Mouse (Mus musculus): ENCODE measurements around the gene Ddr2. TPM values are rescaled to one million over a fixed set of nuclear protein-coding genes. Genes with fewer than 3 reads are reported as not detected.
"Not testable (repeated sequence)": the region's sequence is repeated elsewhere in the genome, so short reads cannot be mapped to it uniquely, and the experiment has no call there.

The Ddr2 gene
- total RNA-seq, 2 experiments from 2014 or later = 25.5 to 26.4 TPM

DNA sequence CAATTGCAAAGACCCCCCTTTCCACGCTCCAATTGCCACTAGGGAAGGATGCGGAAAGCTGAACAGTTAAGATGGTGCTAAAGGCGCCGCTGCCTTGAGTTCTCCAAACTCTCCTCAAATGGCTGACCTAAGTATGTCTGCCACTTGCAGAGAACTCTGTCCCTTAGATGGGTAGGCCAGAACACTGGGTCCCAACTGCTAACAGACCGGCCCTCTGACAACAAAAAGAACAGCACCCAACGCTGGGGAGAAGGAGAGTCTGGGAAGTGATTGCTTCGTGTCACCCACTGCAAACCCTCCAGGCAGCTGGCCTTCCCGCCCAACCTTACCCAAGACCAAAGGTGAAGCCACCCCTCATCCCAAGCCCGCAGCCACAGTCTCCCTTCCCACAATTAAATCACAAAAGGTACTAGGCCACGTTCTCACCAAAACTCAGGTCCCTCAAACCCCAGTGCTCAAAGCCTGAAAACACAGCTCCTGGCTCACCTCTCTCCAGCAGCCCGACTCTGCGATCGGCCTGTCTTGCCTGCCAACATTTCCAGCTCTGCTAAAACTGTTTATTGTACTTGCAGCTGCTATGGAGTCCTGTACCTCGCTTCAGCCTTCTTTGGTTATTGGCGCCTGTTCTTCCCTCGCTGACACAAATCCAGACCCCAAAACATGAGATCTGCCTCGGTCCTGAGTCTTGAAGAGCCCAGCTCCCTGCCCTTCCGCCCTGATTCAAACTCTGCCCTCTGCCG, 616 bp downstream of the Ddr2 start:
- DNase-seq (ENCODE audit: low spot score in 2 of 2) = no peak

DNA sequence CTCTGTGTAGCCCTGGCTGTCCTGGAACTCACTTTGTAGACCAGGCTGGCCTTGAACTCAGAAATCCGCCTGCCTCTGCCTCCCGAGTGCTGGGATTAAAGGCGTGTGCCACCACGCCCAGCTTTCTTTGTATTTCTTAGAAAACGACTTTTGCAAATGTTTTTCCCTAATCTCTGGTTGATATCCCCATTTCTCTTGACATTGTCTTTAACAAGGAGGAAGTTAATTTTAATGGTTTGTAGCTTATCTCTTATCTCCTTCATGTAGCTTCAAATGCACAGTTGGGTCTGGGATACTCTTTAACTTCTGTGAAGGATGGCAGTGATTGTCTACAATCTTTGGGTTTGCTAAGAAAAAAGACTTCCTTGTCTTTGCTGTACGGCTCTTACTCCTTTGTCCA, 7.7 kb downstream of the Ddr2 start:
- DNase-seq (ENCODE audit: low spot score in 2 of 2) = not testable (repeated sequence)

DNA sequence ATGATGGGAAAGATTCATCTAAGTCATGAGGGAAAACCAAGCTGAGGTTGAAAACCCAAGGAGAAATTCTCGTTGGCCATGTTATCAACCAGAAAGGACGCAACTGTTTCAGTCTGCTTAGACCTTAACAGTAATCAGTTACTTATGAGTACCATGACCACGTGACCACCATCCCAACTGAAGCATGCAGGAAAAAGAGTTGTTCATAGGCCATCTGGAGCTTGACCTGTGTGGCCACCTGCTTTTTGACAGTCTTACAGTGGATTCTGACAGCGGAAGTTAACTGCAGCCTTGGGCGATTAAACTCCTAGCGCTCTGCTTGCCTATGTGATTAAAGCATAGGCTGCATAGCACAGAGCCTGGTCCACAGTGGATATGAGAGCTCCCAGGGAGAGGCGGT, 23.9 kb downstream of the Ddr2 start:
- no peak for DNase-seq (ENCODE audit: low spot score in 2 of 2)

DNA sequence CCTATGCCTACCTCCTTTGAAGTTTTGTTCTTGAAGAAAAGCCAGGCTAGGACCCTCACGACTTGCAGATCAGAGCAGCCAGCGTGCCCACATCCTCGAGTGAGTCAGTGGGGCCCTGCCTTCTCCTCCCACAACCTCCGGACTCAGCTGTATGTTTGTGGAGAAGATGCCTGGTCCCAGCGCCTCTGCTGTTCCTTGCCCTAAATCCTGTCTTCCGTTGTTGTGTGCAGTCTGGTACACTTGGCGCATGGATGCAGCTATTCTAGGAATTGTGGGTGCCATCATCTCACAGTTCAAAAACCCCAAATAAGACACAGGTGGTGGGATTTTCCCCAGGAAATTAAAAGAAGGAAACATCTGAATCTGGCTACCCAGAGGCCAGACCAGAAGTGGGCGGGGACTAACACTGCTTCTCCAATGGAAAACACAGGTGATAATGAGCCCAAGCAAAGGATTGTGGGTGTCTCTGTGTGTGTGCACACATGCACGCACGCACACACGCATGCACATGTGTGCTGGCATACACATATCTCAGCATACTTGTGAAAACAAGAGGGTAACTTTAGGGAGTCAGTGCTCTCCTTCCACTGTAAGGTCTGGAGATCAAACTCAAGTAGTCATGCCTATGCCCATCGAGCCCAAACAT, 26.3 kb downstream of the Ddr2 start:
- DNase-seq (ENCODE audit: low spot score in 2 of 2) = no peak

DNA sequence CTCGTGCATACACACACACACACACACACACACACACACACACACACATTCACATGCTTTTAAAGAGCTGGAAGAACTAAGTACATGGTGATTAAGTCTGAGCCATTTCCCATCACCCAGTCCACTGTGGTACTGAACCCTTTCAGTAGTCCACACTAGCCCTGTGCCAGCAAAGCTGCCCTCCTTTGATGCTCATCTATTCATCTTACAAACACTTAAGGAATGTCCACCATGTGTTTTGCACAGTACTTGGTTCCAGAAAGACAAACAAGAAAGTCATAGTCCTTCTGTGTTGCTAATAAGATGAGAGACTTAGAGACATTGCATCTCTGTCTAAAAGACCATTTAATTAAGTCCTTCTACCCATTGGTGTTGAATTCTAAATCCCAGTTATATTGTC, 29.7 kb downstream of the Ddr2 start:
- no peak for DNase-seq (ENCODE audit: low spot score in 2 of 2)

DNA sequence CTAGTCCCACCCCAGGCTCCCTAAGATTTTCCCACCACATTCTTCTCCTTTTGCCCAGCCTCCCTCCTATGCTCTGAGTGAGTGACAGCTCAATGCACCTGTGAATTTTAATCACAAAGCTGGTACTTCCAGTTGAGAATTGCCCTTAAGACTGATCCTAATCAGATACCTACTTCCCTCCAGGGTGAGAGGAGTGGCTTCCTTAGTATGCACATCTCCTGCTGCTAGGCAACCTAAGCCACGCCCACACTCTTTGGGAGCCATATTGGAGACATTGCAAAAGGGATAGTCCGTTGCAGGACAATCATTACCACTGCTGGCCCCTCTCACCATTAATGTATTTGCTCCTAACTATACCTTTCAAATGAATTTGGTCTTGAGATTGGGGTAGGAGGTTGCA, 31.1 kb downstream of the Ddr2 start:
- no peak for DNase-seq (ENCODE audit: low spot score in 2 of 2)

DNA sequence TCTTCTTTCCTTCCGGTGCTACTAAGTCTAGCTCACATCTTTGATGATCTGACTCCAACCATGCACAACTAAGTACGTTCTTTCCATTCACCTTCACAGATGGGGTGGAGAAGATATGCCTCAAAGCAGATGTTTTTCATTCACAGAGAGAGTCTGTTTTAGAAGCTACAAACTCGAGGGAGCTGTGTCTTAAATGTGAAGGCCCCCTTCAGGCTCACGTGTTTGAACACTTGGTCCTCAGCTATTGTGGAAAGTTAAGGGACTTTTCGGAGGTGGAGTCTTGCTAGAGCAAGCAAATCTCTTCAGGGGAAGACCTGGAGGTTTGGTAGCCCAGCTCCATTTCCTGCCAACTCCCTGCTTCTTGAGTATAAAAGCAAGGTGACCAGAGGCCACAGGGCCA, 34.2 kb downstream of the Ddr2 start:
- DNase-seq (ENCODE audit: low spot score in 2 of 2) = no peak

DNA sequence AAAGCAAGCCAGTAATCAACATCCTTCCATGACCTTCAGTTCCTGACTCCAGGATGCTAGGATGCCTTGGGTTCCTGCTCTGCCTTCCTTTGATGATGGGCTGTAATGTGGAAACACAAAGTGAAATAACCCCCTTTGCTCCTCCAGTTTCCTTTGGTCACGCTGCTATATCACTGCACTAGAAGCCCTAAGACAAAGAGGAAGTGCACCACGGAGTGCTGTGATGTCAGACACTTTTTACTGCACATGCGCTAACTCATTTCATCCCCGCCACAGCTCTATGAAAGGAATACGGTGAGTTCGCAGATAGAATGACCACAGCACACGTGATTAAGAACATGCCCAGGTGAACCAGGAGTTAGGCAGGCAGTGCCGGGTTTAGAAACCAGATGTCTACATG, 36.8 kb downstream of the Ddr2 start:
- no peak for DNase-seq (ENCODE audit: low spot score in 2 of 2)

DNA sequence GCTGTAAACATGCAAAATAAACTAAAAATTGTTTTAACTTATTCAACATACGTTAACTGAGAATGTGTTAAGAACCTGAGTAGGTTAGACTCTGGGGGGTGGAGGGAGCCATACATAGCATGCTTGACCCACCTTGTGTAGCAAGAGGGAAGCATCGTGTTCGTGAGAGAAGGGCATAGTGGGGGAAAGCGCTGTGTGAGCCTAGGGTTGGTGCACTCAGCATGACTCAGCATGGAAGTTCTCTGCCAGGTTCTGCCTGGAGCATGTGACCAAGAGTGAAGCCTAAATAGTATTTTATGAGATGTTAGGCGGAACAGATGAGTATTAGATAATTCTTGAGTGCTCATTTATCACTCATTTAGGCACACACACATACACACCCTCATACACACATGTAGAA, 41.4 kb downstream of the Ddr2 start:
- no peak for DNase-seq (ENCODE audit: low spot score in 2 of 2)

DNA sequence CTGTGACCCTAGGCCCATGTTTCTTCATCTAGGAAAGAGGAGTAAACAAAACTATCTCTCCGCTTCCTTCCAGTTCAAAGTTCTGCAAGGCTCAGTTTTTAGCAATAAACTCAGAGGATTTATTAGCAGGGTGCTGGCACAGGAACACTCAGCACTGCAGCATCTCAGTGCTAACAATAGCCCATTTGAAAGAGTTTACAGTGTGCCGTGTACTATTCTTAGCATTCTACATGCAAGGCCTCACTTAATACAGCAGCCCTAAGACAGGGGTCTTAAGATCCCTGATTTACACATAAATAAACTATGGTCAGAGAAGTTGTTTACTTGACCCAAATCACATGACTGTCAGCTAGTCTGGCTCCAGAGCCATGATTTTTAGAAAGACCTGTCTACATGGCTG, 44.6 kb downstream of the Ddr2 start:
- no peak for DNase-seq (ENCODE audit: low spot score in 2 of 2)

DNA sequence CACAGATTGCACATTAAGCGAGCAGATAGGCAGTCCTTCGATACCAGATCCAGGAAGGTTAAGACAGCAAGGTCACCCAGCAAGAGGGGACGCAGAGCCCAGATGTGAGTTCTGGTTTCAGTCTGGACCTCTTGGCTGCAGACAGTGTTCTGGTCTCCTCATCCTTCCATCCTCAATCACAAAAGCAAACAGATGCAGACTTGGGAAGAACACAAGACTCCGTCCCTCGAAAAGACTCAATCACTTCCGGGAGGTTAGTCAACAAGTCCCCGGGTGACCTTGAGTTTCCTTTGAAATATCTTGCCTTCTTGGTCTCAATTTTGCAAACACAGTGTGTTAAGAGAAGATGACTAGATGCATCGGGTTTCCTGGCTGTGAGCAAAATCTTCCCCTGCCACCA, 45.6 kb downstream of the Ddr2 start:
- no peak for DNase-seq (ENCODE audit: low spot score in 2 of 2)

DNA sequence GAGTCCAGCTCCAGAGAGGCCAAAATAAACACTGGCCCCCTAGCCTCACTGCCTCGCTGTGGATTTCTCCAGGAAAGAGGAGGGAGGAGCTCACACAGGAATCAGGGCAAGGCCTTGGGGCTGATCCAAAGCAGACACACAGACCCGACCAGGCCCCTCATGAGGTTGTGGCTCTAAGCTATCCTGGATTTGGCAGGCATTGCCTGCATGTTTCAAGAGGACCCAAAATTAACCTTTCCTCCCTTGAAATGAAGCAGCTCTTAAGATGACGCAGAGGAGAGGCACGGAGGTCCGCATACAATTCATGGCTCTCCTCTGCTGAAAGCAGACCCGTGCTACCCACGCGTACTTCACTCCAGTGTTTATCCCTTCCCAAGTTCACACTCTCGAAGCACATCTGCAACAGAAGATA, 46.5 kb downstream of the Ddr2 start:
- DNase-seq (ENCODE audit: low spot score in 2 of 2) = no peak

DNA sequence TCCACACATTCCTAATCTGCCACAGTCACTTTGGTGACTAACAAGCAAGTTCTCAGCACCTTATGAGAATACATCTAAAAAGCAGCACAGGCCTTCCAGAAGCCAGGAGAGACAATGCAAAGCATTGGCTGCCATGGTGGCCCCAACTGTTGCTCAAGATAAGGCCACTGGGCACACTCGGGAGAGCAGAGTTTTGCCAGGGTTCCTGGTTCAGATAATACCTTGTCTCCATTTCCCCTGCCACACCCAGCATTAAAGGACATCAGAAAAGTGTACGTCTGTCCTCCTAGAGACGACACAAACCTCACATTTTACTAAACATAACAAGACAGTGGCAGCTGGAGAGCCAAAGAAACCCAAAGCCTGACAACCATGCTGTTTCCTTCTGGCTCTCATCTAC, 50.3 kb downstream of the Ddr2 start:
- DNase-seq (ENCODE audit: low spot score in 2 of 2) = no peak

DNA sequence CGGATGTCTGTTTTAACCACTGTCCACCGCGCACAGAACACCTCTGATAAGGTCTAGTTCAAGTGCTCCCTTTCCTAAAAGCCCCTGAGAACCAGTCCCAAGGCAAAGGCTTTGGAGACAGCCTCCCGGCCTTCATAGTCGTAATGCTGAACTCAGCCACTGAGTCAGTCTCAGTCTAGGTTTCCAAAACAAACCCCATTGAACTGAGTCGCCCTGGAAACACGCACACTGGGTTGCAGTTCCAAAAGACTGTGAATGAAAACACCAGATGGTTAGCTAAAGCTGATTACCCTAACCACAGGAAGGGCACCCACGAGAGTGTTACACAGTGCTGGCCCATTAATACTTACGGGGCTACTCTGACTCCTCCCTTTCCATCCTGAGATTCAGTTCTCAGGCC, 51.2 kb downstream of the Ddr2 start:
- DNase-seq (ENCODE audit: low spot score in 2 of 2) = no peak

DNA sequence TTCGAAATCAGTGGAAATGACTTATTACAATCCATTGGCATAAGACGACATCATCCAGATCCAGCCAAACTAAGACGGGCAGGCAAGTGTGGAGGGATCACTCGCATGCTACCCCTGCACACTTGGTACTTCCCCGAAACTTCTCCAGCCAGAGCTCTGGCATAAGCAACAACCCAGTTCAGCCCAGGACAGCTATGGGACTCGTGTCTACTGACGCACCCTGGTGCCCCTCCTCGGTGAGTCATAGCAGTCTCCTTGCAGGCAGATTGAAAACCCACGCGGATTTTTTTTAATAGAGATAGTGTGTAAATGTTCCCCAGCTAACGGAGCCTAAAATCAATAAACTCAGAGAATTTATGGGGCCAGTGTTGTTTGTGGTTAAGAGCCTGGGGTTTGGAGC, 52.5 kb downstream of the Ddr2 start:
- no peak for DNase-seq (ENCODE audit: low spot score in 2 of 2)

DNA sequence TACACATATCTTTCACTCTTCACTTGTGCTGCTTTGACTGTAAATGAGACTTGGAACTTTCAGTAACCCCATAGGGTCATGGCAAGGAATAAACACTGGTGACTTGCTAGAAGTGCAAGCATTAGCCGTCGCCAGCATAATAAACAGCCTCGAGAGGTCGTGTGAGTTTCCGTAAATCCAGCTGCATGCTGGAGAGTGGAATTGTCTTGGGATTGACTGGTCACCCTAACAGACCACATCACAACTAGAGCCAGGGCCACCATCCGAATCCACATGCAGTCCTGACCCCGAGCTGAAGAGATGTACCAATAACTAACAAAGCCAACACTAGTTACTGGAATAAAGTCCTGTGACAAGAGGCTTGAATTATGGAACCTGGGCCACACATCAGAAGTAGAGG, 53.0 kb downstream of the Ddr2 start:
- DNase-seq (ENCODE audit: low spot score in 2 of 2) = no peak

DNA sequence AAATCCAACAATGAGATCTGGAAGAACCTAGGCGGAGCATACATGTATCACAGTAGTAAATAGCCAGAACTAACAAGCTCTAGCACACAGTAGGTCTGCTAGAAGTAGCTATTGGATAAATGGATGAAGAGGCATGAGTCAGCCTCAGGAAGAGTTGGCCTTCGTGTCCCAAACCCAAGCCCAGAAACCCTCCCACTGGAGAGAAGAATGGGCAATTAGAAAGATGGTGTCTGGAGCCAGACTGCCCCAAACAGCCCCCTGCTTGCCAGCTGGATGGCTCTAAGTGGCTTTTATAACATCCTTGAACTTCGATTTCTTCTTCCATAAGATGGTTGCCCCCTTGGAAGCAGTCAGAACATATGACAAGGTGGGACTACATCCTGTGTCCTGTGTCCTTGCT, 53.6 kb downstream of the Ddr2 start:
- no peak for DNase-seq (ENCODE audit: low spot score in 2 of 2)

DNA sequence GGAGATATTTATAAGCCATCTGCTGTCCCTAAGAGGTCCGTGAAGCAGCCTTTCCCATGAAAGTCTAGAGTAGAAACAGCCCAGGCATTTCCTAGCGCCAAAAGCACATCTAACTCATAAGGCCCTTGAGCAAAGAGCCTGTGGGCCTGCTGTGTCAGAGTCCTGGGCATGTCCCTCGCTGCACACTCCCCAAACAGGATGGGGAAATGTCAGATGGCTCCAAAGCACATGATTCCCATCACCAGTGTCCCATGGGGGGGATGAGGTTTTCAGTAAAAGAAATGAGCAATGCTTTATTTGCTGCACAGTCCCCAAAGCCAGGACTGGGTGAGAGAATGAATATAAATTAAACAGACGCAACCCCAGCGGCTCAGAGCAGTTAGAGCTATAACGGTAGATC, 54.3 kb downstream of the Ddr2 start:
- DNase-seq (ENCODE audit: low spot score in 2 of 2) = no peak

DNA sequence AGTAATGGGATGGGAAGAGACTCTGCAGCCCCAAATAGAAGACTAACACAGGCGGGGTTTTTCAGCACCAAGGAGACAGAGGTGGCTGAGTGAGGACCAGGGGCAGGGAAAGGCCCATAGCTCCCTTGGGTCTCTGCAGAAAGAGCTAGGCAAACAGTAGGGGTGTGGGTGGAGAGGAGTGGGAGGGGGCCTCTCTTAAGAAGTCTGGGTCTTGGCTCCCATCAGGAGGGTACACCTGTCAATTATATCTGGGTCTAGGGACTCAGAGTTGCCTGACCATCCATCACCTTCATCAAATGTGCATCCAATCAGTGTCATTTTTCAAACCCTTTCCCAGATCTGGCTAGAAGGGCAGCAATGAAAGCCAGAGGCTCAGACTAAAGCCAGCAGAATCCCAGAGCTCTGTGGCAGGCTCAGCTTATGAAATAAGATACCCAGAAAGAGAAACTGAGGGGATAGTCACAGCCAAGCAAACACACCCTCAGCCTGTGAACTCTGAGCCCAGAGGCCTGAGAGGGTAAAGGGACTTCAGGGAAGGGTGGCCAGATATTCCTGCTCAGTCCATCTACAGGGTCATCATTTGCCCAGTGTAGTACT, 58.0 kb downstream of the Ddr2 start:
- DNase-seq (ENCODE audit: low spot score in 2 of 2) = no peak

DNA sequence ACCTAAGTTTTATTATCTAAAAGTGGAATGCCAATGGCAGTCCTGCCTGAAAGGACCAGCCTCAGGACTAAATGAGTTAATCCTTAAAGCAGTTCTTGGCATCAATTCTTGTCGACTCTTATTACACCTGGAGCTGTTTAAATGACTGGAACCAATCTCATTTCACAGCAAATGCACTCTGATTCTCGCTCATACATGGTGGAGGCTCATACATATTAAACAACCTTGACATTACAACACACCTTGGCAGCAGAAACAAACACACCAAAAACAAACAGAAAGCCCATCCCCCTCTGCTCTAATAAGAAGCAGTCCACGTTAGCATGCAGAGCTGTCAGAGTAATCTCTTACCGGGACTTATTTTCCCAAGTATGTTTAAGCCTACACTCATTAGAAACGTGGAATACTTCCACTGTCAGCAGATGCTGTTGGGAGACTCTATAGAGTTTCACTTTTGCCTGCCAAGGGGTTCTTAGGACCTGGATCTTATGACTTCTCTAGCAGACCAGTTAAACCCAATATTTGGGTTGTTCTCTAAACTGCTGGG, 58.9 kb downstream of the Ddr2 start:
- no peak for DNase-seq (ENCODE audit: low spot score in 2 of 2)

DNA sequence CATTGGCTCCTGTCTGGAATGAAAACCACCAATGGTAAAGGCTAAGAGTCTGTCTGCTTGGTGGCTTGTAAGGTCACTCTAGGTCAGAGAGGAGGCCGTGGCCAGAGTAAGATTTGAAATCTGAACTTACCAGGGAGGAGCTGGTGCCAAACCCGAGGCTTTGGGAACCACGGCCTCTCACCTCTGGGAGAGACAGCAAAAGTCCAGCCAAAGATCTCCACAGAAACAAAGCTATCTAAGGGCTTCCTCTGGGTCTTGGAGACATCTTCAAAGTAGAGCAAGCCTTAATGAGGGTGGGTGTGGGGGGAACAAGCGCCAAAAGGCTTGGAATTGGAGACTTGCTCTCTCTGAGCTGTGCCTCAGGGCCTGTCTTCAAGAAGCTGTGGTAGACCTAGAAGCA, 62.1 kb downstream of the Ddr2 start:
- no peak for DNase-seq (ENCODE audit: low spot score in 2 of 2)

DNA sequence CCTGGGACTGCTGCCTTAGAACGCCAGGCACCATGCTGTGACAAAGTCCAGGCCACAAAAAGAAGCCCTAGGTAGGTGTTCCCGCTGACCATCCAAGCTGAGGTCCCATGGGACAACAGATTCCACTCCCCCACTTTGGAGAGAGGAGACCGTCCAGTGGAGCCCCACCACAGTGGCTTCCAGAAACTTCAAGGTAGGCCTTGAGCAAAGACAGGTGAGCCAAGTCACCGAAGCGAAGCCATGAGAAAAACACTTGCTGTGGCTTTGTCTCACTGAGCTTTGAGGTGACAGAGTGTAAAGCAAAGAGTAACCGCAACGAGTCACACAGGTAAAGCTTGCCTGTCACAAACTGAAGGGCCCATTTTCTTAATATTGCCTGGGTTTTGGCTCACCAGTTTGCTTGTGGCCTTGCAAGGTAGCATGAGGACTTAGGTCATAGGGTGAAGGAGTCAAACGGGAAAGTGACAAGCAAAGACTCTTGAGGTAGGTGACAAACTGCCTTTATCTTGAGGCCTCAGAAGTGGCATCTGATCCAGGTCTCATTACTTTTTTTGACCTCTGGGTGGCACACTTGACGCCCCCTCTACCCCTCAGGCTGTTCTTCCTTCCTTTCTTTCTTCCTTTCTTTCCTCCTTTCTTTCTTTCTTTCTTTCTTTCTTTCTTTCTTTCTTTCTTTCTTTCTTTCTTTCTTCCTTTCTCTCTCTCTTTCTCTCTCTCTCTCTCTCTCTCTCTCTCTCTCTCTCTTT, 65.7 kb downstream of the Ddr2 start:
- no peak for DNase-seq (ENCODE audit: low spot score in 2 of 2)
